Mouse (Mus musculus) megakaryocyte, adult 5-6 weeks (primary cell): ENCODE results near the gene Tsku. TPM values are rescaled to one million over a fixed set of nuclear protein-coding genes. Genes with fewer than 3 reads are reported as not detected.
A peak's percentile ranks its signal among the peaks of the same experiment; 100 is the strongest.

Experiments
- ATAC-seq: 2 replicates; pipeline ENCODE4 v1.8.0; 2016; ENCODE audit warnings: mild to moderate bottlenecking, inconsistent platforms; ENCODE audit not compliant: poor library complexity, severe bottlenecking
- total RNA-seq, 2 experiments: library from RNA; stranded (forward) in 1 of 2; stranded (reverse) in 1 of 2; fragments of 153-499, 151-499 nt in 1 of 2; fragments of 221-1000, 200-1000 nt in 1 of 2; gene quantifications; 2 replicates each; pipeline versions ENCODE4 v1.2.3 to v1.2.4; 2015 to 2017

Tsku gene
- total RNA-seq, 2 experiments from 2014 or later, result 0.07 TPM; not detected in 1

DNA sequence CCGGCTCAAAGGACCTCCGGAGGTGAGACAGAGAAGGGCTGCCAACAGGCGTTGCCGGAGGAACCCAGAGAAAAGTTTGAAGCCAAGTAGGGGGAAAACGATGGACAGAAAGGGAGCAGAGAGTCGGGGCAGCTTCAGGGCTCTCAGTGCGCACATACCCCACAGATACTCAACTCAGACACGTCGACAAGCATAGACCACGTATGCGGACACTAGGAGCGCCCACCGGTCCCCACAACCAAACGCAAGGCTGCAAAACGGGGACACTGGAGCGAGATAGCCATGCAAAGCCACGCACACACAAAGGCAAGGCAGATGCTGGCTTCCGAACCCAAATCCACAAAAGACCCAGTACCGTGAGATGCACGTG lies 522 bp downstream of the Tsku start:
- ATAC-seq, result no peak

DNA sequence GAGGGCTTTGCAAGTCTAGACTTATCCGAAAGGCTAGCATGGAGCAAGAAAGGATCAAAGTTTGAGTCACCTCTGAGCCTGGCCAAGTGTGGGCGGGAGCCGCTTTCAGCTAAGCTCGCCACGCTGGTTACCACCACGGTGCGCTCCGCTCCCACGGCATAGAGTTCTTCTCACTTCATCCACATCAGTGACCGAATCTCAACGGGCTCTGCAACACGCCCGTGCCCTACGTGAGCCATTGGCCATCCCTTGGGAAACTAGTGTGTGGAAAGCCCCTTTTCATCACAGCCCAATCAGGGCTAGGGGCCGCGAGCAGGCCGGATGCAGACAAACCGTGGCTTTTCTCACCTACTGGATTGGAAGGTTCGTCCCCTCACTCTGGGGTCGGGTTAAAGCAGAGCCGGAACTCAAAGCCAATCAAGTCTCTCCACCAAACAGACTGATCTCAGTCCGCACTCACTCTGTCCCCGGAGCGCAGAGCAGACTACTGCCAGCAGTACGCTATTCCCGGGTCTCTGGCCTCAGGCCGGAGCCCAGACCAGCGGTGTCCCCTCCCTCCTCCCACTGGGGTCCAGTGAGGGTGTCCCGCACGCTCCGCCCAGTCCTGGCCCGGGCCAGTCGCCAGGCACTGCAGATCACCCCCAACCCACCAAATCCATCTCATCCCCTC lies 1.0 kb downstream of the Tsku start:
- ATAC-seq, result no peak

DNA sequence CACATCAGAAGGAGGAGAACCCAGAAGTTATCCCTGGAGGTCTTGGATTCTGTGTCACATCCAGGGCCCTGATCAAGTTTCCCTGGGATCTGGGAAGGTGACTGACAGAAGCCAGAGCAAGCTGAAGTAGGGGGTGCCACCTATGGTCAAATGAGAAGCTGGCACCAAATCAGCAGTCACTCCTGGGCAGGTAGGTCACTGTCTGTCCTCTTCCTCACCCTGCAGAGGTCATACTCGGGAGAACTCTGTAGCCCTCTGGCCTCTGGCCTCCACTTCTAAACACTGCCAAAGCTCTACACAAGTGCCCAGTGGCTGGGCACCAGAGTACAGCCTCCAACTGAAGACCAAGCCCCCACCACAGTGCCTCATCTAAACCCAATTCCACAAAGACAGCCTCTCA lies 3.1 kb downstream of the Tsku start:
- no peak for ATAC-seq

DNA sequence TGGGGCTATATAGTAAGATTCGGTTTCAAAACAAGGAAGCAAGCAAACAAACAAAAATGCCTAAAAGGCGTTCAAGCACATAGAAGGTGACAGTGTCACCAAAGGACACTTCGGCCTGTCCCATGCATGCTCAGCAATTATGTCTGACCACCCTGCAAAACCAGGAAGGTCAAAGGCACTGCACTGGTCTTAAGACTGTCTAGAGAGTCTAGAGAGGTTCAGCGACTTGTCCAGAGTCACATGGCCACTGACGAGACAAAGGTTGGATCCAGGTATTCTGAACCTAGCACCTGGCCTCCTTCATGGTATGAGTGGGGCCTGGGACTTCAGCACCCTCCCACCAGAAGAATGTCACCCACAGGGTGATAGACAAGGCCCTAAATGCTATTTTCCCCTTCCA lies 3.8 kb downstream of the Tsku start:
- ATAC-seq, result no peak

DNA sequence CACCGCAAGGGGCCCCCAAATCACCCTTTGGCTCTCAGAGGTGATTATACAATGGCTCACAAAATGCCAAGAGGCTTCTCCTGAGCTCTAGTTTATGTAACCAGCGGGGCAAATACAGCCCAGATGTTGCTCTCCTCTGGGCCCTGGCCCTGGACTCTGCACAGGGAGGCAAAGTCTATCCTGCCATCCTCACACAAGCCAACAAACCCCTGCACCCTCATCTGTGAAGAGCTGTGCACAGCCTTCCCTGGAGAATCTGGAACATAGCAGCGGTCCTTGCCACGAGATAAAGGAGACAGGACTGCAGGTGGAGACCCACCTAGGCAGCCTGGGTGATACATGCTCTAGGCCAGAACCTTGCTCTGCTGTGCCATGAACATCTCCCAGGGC lies 6.2 kb downstream of the Tsku start:
- ATAC-seq, result no peak

DNA sequence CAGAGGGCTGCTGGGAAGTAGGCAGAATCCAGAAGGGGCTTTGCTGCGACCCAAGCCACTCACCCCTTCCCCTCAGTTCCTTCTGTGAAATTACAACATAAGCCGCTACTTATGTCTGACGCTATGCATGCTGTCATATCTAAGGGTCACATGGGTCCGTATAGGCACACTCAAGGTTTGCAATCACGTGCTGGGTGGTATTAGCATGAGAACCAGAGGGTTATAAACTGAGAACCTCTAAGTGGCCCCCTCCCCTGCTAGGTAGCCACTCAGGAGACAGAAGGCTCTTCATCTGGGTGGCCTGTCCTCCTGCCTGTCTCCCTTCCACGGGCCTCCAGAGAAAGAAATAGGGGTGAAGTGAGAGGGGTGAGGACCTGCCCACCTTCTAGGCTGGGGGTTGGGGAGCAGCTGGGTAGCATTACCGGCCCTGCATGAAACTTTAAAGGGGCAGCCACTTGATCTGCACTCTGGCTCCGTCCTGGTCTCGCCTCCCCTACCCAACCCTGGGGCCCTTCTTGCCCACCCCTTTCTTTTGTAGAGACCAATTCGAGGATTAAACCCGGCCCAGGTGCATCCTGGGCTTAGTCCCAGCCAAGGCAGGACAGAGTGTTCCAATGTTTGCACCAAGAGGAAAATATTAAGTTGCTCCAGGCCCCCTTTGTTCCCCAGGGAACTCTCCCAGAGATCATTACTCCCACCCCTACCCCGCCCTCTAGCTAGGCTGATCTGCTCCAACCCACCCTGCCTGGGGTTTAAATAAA lies 6.8 kb downstream of the Tsku start:
- no peak for ATAC-seq

DNA sequence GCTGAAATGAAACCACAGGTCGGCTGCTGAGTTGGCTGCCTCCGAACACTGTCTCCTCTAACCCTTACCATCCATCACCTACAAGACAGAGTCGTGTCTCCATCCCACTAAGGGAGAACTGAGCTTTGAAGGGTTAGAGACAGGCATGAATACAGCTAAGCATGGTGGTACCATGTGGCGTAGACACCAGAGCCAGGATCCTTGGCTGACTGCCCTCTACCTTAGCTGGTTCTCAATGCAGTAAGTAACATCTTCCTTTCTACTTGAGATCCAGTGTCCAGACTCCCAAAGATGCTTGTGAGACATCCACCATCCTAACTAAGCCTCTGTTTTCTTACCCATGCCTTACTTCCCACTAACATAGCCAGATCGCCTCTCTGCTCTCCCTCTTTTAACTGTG lies 7.5 kb downstream of the Tsku start:
- no peak for ATAC-seq

DNA sequence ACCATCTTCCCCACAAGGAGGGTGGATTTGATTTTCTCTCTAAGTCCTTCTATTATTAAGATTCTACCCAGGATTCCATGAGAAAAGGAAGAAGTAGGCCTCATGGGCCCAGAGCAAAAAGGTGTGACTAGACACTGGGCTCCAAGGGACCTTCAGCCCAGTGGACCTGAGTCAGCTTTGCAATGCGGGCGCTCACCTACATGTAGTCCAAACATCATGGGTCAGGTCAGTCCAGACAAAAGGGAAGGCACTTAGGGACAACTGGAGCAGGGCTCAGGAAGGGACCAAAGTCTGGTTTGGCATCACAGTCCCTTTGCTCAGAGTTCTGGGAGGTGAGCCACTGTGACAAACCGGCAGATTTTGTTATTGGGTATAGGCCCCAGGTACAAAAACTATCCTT lies 9.6 kb downstream of the Tsku start:
- no peak for ATAC-seq

DNA sequence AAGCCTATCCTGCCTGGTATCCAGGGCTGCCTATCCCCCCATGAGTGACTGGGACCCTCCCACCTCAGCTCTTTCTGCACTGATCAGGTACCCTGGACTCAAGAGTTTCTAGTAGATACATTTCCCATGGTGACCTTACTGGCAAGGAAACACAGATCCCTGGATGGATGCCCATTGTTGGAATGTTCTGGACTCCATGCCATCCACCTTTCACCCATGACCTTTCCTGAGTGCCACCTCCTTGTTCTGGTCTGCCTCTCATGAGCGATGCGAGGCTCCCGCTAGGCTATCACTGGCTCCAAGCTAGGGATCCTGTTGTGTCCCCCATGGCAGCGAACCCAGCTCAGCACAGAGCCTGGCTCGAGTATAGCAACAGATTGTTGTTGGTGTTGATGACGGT lies 11.3 kb downstream of the Tsku start:
- no peak for ATAC-seq

DNA sequence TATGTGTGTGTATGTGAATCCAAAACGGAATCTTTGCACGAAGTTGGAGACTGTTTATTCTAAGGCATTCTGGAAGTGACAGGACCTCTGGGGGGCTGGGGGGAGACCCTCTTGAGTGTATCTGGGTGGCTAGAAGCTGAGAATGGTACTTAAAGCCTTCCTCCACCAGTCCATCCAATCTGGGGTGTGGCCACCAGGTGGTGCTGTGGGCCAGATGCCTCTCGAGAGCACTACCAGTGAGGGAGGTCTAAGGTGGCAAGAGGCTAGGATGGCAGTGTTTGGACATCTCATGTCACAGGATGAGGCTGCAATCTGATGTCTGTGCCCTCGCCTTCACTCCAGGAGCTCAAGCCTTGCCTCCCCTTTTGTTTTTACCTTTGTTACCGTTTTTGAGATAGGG lies 12.0 kb downstream of the Tsku start:
- peak; percentile 81 for ATAC-seq

DNA sequence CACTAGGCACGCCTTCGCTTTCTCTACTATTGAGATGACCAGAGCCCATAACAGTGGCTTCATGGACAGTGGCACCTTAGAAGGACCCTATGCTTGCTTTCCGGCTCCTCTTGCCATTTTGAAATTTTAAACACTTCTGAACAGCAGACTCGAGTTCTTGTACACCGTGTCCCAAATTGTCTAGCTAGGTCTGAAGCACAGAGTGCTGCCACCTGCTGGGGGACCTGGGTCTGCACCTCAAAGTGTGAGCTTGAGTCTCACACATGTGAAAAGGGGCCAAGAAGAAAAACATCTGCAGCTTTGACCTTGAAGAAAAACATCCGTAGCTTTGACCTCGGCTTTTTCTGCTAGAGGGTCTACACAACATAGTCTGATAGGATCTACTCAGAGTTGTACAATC lies 13.1 kb downstream of the Tsku start:
- ATAC-seq, result peak; percentile 62

DNA sequence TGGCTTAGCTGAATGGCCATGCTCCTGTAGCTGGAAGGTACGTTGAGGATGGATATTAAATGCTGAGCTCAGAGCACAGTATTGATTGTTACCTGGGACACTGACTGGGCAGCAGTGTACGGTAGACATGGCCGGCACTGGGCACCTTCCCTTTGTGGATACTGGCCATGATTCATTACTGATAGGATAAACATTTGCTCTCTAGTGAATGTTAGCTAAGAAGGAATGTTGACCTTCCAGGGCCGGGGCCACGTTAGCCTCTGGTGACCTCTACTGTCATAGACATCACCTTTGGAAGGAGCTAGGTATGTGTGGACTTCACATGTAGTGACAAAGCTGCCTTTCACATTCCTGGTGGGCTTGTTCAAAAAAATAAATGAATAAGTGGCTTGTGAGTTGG lies 13.7 kb downstream of the Tsku start:
- ATAC-seq, result no peak

DNA sequence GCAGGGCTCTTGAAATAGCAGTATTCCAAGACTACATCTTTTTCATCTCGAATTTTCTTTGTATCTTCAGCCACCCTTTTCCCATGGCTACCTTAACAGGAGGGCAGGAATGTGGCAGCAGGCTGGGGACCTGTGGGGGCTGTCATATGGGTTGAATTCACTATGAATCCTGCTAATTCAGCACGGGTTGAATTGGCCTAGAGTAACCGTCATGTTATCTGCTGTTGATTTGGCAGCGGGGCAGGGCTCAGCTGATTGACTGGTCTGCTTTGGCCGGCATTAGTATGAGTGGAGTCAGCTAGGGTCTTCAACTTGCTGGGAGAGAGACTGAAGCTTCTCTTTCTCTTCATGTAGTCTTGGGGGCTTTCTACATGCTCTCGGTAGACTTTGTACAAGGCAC lies 16.1 kb downstream of the Tsku start:
- ATAC-seq, result no peak

DNA sequence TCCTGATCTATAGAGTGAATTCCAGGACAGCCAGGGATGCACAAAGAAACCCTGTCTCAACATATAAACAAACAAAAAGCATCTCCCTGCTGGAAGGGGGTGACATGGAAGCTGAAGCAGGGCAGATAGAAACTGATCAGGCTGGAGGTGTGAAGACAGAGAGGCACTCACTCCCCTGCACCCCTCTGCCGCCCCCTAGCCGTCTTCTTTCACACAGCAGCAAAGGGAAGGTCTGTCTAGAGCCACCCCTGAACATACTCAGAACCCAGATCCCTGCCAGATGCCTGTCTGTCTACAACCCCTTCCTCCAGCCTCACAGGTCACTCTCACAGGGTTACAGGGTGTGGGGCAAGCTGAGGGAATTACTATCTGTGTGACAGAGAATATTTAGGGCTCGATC lies 16.8 kb downstream of the Tsku start:
- ATAC-seq, result peak; percentile 53

DNA sequence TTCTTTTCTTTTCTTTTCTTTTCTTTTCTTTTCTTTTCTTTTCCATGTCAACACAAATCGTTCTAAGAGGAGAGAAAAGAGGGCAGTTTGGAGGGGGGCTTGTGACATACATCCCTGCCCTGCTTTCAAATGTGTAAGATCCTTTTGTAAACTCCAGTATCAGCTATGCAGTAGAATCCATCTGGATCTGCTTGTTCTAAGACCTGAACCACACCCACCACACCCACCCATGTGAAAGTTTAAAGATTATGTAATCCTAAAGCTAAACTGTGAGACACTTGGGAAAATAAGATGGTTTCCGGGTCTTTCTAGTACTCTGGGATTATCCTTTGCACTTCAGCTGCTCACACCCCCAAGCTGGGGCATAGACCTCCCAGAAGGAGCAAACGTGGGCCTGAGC lies 18.9 kb downstream of the Tsku start:
- no peak for ATAC-seq

DNA sequence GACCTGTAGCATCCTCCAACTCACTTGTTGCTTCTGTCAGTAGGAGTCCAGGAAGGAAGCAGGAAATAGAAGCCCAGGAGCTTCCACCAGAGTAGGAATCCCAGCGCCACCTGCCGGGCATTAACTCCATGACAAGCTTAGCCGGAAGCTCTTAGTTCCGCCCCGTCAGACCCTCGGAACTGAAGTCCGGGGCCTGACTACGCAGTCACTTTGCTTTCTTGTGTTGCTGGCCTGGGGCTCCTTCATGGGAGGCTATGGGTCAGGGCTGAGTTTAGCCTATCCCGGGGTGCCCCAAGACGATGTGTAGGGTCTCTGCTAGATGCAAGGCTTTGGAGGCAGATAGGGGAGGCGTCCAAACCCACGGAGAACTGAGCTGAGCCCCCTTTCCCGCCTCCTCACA lies 19.7 kb downstream of the Tsku start:
- ATAC-seq, result peak; percentile 89

DNA sequence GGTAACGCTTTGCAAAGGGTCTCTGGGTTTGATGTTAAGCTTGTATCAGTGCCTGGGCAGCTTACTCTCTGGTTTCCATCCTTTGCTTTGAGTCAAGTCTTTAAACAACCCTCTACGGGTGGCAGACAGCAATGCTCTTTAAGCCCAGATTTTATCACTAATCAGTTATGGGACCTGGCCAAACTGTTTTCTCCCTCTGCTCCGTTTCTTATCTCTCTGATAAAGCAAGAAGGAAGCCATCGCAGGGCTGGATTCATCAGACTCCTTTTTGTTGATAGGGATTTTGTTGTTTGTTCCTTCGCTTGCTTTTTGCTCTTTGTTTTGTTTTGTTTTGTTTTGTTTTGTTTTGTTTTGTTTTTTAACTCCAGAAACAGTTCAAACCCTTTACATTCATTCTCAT lies 20.8 kb downstream of the Tsku start:
- no peak for ATAC-seq

DNA sequence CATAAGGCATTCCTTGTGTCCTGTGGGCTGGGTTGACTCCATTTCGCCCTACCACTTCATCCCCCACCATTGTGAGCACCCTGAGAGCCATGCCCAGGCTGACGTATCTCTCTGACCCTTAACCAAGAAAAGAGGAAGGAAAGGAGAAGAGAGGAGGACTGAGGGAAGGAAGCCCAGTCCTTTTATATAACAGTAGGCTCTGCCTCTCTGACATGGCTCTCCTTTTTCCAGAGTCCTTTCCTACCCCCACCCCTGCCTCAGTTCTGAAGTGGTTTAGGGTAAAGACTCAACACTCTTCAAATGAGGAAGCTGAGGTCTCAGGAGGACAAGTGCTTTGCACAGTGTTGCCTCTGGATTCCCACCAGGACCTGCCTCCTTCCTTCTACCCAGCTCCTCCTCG lies 27.1 kb downstream of the Tsku start:
- ATAC-seq, result peak; percentile 53

DNA sequence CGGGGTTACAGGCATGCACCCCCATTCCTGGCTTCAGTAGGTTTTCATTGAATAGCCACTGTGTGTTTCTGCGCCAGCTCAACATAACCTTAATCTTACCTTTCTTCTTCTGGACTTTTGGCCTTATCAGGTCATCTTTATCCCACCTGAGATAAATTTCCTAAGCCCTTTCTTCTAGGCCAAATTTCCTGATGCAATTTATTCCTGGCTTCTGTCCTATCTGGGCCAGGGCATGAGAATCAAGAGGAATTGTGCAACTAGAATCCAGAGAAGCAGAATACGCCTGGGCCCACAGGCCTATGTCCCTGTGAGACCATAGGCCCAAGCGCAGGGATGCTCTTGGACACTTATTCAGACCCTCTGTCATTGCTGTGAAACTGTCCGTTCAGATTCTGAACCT lies 27.6 kb downstream of the Tsku start:
- ATAC-seq, result 0 out of 2 replicates have a peak, but pooled peaks have one; percentile 2

DNA sequence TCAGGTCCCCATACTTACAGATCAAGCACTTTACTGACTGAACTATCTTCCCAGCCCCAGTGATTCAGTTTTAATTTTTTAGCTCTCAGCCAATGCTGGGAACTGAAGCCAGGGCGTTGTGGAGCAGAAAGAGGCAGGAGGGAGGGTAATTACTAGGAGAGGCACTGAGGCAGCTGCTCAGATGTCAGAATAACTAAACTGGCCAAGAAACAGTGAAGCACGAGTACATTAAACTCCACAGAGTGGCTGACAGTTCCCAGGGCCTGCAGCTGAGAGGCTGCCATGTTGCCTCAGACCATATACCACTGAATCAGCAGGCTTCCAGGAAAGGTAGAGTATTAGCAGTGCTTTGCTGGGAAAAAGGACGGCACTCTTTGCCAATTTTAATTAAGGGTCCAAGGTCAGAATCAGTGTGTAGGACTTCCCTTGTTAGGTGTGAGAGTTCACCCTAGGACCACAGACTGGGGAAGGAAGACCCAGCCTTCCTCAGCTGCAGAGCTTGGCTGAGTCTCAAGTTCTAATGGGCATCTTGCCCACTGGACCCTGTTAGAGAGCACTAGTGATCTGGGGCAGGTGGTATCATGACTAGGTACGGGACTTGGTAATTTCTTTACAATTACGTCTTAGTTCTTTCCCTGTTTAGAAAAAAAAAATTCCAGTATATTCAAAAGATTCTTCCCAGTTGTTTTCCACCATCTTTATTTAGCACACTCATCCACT lies 28.3 kb downstream of the Tsku start:
- no peak for ATAC-seq

DNA sequence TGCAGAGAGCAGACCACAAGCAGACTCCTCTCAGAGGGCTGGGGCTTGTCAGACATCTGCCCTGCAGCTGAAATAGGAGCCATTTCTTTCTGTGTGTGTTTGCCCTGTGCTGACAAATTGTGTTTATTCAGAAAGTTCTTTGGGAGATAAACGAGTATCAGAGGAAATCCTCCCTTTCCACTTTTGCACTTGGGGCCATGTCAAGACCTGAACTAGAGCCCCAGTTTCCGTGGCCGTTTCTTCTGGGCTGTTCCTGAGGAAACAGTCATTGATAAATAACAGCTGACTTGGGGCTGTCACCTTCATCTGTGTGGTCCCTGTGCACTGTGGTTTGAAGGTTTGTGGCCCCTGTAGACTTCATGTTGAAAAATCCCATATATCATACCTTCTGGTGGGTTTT lies 29.2 kb downstream of the Tsku start:
- no peak for ATAC-seq

DNA sequence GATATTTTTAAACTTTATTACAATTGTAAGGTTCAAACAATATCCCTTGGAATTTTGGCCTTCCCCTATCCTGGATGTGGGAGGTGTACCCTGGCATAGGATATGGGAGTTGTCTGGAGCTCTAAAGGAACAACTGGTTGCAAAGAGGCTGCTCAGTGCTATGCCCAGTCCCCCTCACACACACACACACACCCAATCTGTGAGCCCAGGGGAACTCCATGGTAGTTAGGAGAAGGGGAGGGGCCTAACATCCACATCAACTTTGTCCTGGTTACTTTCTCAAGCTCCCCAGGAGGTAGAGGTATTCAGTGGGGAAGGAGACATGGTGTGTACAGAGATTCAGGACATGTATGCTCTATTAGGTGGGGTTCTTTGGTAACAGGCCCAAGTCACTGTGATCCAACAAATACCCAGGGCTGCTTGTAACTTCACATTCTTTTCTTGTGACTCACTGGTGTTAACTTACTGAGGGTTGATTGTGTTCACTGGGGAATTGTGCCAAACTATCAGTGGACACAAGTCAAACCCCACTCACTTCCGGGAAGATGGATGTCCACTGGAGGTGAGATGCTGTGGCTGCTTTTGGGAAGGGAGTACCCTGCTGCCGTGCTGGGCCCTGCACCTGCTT lies 30.6 kb downstream of the Tsku start:
- no peak for ATAC-seq
